Mouse (Mus musculus): ENCODE data around the gene Caprin1. TPM values are rescaled to one million over a fixed set of nuclear protein-coding genes. Genes with fewer than 3 reads are reported as not detected.

The Caprin1 gene
- total RNA-seq, 2 experiments from 2014 or later, result 340 to 369 TPM

DNA sequence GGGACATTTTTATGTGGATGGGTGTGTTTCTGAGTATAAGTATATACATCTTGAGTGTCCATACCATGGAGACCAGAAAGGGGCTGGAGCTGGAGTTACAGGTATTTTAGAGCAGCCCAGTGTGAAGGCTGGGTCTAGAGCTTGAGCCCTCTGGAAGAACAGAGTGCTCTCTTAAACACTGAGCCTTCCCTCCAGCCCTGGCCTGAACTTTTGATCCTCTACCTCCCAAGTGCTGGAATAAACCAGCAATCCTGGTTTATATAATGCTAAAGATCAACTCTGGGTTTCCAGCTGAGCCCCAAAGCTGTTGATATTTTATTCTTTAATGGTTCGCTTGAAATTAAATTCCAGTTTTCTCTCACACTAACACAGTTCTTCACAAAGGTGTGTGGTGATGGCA lies 5.0 kb upstream of the Caprin1 start:
- no peak for DNase-seq (ENCODE audit: extremely low spot score in 1 of 2, low spot score in 1 of 2)

- peak; percentile 56 to 65 for DNase-seq (ENCODE audit: extremely low spot score in 1 of 2, low spot score in 1 of 2)
Measured at GRCm38 (mm10) chr2:103796861-103797466, 485 bp downstream of the Caprin1 start.

DNA sequence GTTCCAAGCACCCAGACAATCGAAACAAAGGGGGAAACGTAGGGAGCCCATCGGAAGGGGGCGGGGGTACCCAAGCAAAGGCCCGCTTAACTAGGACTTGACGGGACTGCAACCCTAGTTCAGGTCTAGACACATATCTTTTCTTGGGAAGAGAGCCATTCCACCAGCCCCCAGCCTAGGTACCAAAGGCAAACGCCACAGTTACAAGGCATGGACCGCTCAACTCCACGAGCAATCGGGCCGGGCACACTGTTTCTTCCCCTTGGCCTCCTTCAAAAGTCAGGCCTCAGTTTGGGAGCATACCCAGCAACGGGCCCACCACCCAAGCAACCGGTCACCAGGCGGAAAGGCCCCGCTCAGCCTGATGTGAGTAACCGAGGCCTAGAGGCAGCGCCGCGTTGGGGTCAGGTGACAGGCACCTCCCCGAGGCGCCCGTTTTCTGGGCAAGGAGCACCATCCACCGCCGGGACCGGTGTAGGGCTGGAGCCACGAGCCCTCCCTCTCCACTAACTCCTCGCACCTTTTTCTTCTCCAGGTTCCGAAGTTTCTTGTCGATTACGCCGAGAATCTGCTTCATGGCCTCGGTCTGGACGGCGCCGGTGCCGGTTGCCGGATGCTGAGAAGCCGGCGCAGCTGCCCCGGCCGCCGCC lies 1.1 kb downstream of the Caprin1 start:
- DNase-seq (ENCODE audit: extremely low spot score in 1 of 2, low spot score in 1 of 2), result peak; percentile 21 to 45

DNA sequence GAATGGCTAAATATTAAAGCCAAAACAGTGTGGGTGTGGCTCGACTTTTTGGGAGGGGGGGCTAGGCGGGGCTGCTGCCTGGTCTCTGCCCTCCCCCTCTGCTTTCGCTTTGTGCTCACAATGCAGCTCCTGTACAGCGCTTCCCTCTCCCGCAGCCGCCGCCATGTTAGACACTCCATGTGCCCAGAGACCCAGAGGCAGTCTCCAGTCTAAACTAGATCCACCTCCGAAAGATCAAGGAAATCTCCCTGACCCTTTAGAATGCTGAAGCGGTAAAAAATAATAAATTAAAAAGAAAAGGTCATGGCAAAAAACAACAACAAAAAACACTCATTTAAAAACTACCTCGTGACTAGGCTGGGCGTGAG lies 1.6 kb downstream of the Caprin1 start:
- peak; percentile 30 to 47 for DNase-seq (ENCODE audit: extremely low spot score in 1 of 2, low spot score in 1 of 2)

GRCm38 (mm10) chr2:103792009-103792408 lies 5.4 kb downstream of the Caprin1 start:
- DNase-seq (ENCODE audit: extremely low spot score in 1 of 2, low spot score in 1 of 2), result no peak

DNA sequence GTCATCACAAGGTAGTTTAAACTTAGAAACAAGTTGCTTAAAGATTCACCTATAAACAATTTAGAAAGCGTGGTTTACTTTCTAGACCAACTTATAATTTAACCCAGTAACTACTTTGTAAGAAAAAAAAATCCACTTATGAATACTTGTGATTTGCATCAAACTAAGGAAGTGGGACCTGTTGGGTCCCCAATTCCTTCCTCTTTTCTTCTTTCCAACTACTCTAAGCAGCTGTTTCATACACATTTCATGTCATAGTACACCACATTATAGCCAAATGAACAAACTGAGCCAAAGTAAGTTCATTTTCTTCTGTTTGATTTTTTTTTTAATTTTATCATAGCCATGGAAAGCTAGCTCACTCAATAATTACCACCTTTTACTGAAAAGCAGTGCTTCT lies 11.7 kb downstream of the Caprin1 start:
- no peak for DNase-seq (ENCODE audit: extremely low spot score in 1 of 2, low spot score in 1 of 2)

GRCm38 (mm10) chr2:103784621-103785020 lies 12.8 kb downstream of the Caprin1 start:
- DNase-seq (ENCODE audit: extremely low spot score in 1 of 2, low spot score in 1 of 2), result no peak

DNA sequence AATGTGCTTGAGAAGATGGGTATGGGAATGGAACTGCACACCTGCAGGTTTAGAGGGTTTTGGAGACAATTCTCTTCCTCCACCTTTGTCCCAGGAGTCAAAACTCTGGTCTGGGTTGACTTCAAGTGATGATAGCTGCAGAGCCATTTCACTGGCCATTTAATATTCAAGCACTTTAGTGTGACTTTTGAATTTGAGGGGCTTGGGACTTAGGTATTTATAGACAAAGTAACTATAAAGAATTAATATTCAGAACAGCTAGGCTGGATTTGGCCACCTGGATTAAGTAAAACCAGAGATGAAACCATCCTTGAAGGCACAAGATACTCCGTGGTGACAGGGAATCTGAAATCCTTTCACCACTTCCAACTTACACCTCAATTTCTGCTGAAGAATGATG lies 35.0 kb downstream of the Caprin1 start:
- DNase-seq (ENCODE audit: extremely low spot score in 1 of 2, low spot score in 1 of 2), result no peak

DNA sequence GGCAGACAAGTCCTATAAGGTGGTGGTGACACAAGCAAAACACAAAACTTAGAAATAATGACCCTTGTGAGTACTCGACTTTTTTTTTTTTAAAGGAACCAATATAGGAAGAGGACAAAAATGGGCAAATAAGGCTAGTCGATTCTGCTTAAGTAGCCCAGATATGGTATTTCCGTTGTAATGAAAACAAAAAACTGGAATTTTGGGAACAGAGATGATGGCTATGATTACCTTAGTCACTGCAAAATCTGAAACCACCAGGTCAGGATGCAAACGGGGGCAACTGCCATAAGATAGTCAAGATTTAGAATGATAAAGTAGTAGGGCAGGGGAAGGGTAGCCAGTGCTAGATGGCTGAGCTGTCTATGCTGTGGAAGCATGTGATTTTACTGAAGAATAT lies 35.5 kb downstream of the Caprin1 start:
- DNase-seq (ENCODE audit: extremely low spot score in 1 of 2, low spot score in 1 of 2), result no peak

DNA sequence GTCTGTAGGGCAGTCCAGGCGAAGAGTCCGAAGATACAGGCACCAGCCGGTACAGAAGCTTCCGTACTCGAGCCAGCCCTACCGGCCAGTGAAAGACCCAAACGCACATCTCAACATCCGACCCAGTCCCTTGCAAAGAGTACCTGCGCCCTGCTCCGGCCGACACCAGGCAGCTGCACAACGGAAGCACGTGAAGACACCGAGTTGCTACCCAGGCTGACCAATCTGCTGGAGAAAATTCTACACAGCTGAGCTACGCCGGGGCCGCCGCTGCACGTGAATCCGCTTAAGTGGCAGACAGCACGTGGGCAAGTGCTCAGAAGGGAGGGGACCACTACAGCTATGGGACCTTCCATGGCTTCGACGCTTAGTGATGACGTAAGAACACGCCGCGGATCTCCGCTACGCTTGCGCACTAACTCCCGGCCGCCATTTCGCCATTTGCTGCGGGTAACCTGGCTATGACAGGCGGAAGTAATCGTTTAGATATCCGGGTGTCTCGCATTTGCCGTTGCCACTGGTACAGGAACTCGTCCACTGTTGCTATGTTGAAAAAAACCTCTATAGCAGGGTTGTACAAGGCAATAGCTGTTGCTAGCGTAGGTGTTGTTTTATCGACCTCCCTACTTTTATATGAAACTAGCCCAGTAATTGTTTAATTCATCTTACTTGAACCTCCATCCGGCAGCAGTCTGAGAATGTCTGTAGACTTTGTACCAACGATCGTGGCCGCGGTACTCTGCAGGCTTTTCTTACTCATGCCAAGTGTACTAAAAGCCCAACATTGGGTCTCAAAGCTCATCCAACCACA lies 36.3 kb downstream of the Caprin1 start, which contains the start of gene Nat10:
Gene Nat10 (minus strand): TSS at position 365 of the 811 bp plus-strand sequence.
- DNase-seq (ENCODE audit: extremely low spot score in 1 of 2, low spot score in 1 of 2), result peak; percentile 98

GRCm38 (mm10) chr2:103760421-103760820 lies 37.0 kb downstream of the Caprin1 start:
- DNase-seq (ENCODE audit: extremely low spot score in 1 of 2, low spot score in 1 of 2), result peak in 1 of 2 experiments; percentile 15

- no peak for DNase-seq (ENCODE audit: extremely low spot score in 1 of 2, low spot score in 1 of 2)
Measured at GRCm38 (mm10) chr2:103755458-103756085, 41.9 kb downstream of the Caprin1 start.

- DNase-seq (ENCODE audit: extremely low spot score in 1 of 2, low spot score in 1 of 2), result no peak
Measured at GRCm38 (mm10) chr2:103754614-103755013, 42.8 kb downstream of the Caprin1 start.

DNA sequence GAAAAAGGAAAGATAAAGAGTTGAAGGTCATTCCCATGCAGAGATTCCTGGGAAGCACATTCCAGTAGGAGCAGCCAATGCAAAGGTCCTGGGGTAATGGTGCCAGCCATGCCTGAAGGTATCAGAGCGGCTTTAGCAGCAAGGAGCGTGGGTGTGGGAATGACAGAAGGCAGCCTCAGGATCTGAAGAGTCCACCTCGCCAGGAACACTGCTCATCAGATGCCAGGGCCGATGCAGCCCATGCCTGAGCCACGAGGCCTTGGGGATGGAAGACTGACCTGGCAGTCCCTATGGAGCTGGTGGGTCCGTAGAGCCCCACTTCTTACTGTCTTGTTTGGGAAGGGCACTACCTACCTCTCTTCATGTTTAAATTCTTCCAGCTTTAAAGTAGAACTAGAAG lies 45.7 kb downstream of the Caprin1 start:
- DNase-seq (ENCODE audit: extremely low spot score in 1 of 2, low spot score in 1 of 2), result no peak

- no peak for DNase-seq (ENCODE audit: extremely low spot score in 1 of 2, low spot score in 1 of 2)
Measured at GRCm38 (mm10) chr2:103749091-103749490, 48.4 kb downstream of the Caprin1 start.

DNA sequence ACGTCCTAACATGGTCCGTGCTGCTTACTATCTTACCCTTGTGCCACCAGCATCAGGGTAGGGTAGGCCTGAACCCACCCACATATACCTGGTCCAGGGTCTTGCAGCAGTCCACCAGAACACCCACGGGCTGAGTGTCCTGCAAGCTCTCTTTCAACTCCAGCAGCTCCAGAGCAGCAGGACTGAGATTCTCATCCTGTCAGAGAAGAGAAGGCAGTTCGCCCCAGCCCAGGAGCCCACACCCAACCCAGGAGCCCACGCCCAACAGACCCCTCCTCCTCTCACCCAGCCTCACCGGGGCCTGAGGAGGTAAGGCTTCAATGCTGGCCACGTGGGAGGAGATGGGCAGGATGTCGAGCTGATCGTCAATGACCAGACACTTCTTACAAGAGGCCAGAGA lies 49.6 kb downstream of the Caprin1 start:
- no peak for DNase-seq (ENCODE audit: extremely low spot score in 1 of 2, low spot score in 1 of 2)

DNA sequence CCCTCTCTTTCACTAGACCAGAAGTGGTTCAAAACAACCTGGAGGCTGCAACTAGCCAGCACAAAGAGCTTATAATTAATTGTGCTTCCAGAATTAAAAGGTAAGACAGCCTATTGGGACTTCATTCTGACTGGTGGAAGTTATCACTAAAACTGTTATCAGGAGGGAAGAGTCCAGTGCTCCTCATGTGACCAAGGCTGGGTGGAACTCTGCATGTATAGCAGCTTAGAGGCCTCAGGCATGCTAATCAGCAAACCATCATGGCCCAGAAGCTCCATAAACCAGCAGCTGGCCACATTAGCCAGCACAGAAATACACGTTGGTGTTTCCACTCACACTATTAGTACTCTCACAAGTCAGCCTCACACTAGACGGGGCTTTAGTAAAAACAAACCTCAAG lies 50.7 kb downstream of the Caprin1 start:
- no peak for DNase-seq (ENCODE audit: extremely low spot score in 1 of 2, low spot score in 1 of 2)

- no peak for DNase-seq (ENCODE audit: extremely low spot score in 1 of 2, low spot score in 1 of 2)
Measured at GRCm38 (mm10) chr2:103746096-103746495, 51.4 kb downstream of the Caprin1 start.

DNA sequence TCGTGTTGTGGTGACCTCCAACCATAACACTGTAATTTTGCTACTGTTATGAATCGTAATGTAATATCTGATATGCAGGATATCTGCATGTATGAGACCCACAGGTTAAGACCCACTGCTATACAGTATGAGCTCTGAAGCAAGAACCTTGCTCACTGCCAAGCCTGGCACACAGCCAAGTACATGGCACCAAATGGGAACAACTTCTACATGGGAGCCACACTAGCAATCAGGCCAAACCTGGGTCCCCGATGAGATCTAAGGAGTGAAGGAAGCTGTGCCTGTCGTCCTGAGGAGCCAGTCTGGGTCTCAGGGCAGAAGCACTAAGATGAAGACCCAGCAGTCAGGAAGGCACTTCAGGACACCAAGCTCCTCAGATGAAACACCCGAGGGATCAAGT lies 52.0 kb downstream of the Caprin1 start:
- DNase-seq (ENCODE audit: extremely low spot score in 1 of 2, low spot score in 1 of 2), result no peak

DNA sequence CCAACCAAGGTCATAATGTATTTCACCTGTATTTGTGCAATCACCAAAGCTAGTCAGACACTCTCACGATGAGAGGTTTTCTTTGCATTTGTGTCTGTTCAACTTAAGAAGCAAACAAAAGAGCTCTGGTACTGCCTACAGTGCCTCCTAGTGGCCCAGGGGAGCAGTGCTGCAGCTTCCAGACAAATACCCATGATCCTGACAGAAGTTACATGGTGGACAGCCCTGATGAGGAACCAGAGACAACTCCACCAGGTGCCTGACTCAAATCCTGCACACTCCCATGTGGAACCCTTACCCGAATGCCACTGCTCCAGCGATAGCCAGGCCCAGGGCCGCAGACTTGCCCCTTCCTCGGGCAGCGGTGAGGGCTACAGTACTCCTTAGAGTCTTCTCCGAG lies 53.5 kb downstream of the Caprin1 start:
- DNase-seq (ENCODE audit: extremely low spot score in 1 of 2, low spot score in 1 of 2), result peak; percentile 43 to 75

- DNase-seq (ENCODE audit: extremely low spot score in 1 of 2, low spot score in 1 of 2), result no peak
Measured at GRCm38 (mm10) chr2:103743536-103743935, 53.9 kb downstream of the Caprin1 start.
